In the genomic region with DNA sequence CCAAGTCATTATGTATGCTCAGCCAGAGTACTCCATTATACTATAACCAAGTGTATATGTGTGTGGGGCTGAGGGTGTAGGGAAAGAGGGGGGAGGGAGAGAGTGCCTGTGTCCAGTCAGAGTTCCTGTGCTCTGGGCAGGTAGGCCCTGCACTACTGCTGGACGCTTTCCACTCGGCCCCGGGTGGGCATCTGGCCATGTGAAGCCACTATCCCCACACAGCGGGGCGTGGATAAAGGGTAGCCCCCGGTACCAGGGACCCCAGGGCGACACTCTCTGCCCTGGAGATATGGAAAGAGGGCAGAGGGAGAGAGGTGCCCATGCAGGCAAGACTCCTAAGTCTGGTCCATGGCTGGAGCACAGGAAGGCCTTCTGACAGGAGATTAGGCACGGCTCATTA, we compare ENCODE assay signal across 28 mouse cellular contexts. TPM values are rescaled to one million over a fixed set of nuclear protein-coding genes. Genes with fewer than 3 reads are reported as not detected.
"Had no signal": no experiment of that assay in that cellular context is flagged by ENCODE, and none has a peak within 500 bp of the region (broad histone marks: within the 10 kb centered on the region; RNA-seq: fewer than 3 reads in every experiment).

No protein-coding gene starts in this region.

- H3K4me2 ChIP-seq: lung, embryonic 15.5 days; midbrain, embryonic 11.5 days; midbrain, embryonic 13.5 days; midbrain, embryonic 15.5 days; neural tube, embryonic 13.5 days; neural tube, embryonic 15.5 days had no signal

- H3K27ac ChIP-seq: lung, embryonic 15.5 days; macrophage; midbrain, embryonic 13.5 days; midbrain, embryonic 15.5 days; neural tube, embryonic 13.5 days; neural tube, embryonic 15.5 days had no signal

- H3K36me3 ChIP-seq: lung, embryonic 15.5 days; midbrain, embryonic 13.5 days; midbrain, embryonic 15.5 days; neural tube, embryonic 13.5 days; neural tube, embryonic 15.5 days had no signal

- H3K9ac ChIP-seq: liver, postnatal 0 days; lung, embryonic 15.5 days; midbrain, embryonic 13.5 days; midbrain, embryonic 15.5 days; neural tube, embryonic 13.5 days; neural tube, embryonic 15.5 days had no signal

- H3K27me3 ChIP-seq: lung, embryonic 15.5 days; midbrain, embryonic 13.5 days; midbrain, embryonic 15.5 days; neural tube, embryonic 13.5 days; neural tube, embryonic 15.5 days had no signal

- H3K4me1 ChIP-seq: lung, embryonic 15.5 days; megakaryocyte, embryonic 14.5 days; midbrain, embryonic 13.5 days; midbrain, embryonic 15.5 days; neural tube, embryonic 13.5 days; neural tube, embryonic 15.5 days had no signal

- H3K4me3 ChIP-seq: lung, embryonic 15.5 days; megakaryocyte, embryonic 14.5 days; midbrain, embryonic 13.5 days; midbrain, embryonic 15.5 days; myocyte; neural tube, embryonic 13.5 days; neural tube, embryonic 15.5 days had no signal

- ATAC-seq: liver, postnatal 0 days; lung, postnatal 0 days; midbrain, embryonic 13.5 days; midbrain, embryonic 15.5 days had no signal

- H3K9me3 ChIP-seq: lung, embryonic 15.5 days; megakaryocyte, embryonic 14.5 days; midbrain, embryonic 13.5 days; midbrain, embryonic 15.5 days; neural tube, embryonic 13.5 days; neural tube, embryonic 15.5 days had no signal

- DNase-seq: liver, postnatal 0 days; lung, adult 2 months; lung, postnatal 14 days; lung, postnatal 36 days; retina, postnatal 1 day; right cerebral cortex, adult 18-20 months; right cerebral cortex, postnatal 25 days; right cerebral cortex, postnatal 4 days; spleen, adult 18-20 months; thymus, adult 18-20 months; thymus, postnatal 14 days; thymus, postnatal 36 days had no signal

RNA-seq across cellular contexts. Expression of gene Cyp2d9, which starts 12.0 kb away (rescaled TPM):
- total RNA-seq: megakaryocyte progenitor cell, adult 5-6 weeks had no signal
- polyA plus RNA-seq: lung, embryonic 15.5 days; lung, postnatal 0 days; macrophage; midbrain, embryonic 11.5 days; midbrain, embryonic 13.5 days; midbrain, embryonic 15.5 days; myocyte; neural tube, embryonic 11.5 days; neural tube, embryonic 13.5 days; neural tube, embryonic 15.5 days; small intestine, adult 2 months; stomach, embryonic 14.5 days; thymus, postnatal 0 days had no signal

RNA-seq across cellular contexts. Expression of gene Cyp2d10, which starts 38.2 kb away (rescaled TPM):
- total RNA-seq: megakaryocyte progenitor cell, adult 5-6 weeks had no signal
- polyA plus RNA-seq: lung, embryonic 15.5 days; lung, postnatal 0 days; macrophage; midbrain, embryonic 11.5 days; midbrain, embryonic 13.5 days; midbrain, embryonic 15.5 days; myocyte; neural tube, embryonic 11.5 days; neural tube, embryonic 13.5 days; neural tube, embryonic 15.5 days; stomach, embryonic 14.5 days; thymus, postnatal 0 days had no signal

RNA-seq across cellular contexts. Expression of gene Cyp2d11, which starts 51.4 kb away (rescaled TPM):
- total RNA-seq: megakaryocyte progenitor cell, adult 5-6 weeks had no signal
- polyA plus RNA-seq: lung, adult 2 months; lung, embryonic 15.5 days; lung, postnatal 0 days; macrophage; midbrain, embryonic 11.5 days; midbrain, embryonic 13.5 days; midbrain, embryonic 15.5 days; myocyte; neural tube, embryonic 11.5 days; neural tube, embryonic 13.5 days; neural tube, embryonic 15.5 days; small intestine, adult 2 months; stomach, embryonic 14.5 days; stomach, embryonic 16.5 days; thymus, postnatal 0 days had no signal
